Mouse (Mus musculus) kidney, adult 9 months (tissue): ENCODE results near the gene Fam227b.

Experiments used
- DNase-seq: peaks from one replicate; pipeline ENCODE4 v3.0.0; 2022

Fam227b gene

GRCm38 (mm10) chr2:126060595-126060994 lies 91.2 kb downstream of the Fam227b start:
- no peak for DNase-seq

GRCm38 (mm10) chr2:126053657-126054056 lies 98.1 kb downstream of the Fam227b start:
- no peak for DNase-seq

- no peak for DNase-seq
Measured at GRCm38 (mm10) chr2:126052749-126053557, 98.9 kb downstream of the Fam227b start.

GRCm38 (mm10) chr2:126045621-126046020 lies 106.2 kb downstream of the Fam227b start:
- DNase-seq = peak; percentile 60

GRCm38 (mm10) chr2:126042674-126043073 lies 109.1 kb downstream of the Fam227b start:
- no peak for DNase-seq

- DNase-seq = no peak
Measured at GRCm38 (mm10) chr2:126041237-126041636, 110.6 kb downstream of the Fam227b start.

- DNase-seq = no peak
Measured at GRCm38 (mm10) chr2:126040651-126041050, 111.2 kb downstream of the Fam227b start.

GRCm38 (mm10) chr2:126039414-126039891 lies 112.4 kb downstream of the Fam227b start:
- no peak for DNase-seq

- DNase-seq = no peak
Measured at GRCm38 (mm10) chr2:126038221-126039000, 113.4 kb downstream of the Fam227b start.

GRCm38 (mm10) chr2:126036121-126036520 lies 115.7 kb downstream of the Fam227b start:
- no peak for DNase-seq

- no peak for DNase-seq
Measured at GRCm38 (mm10) chr2:126035013-126035770, 116.6 kb downstream of the Fam227b start.

- peak; percentile 11 for DNase-seq
Measured at GRCm38 (mm10) chr2:126034379-126035005, 117.3 kb downstream of the Fam227b start, which contains the start of gene Fgf7. Gene Fgf7, plus strand, starts transcription at chr2:126034658.

- DNase-seq = peak; percentile 32
Measured at GRCm38 (mm10) chr2:126033114-126033972, 118.5 kb downstream of the Fam227b start.

GRCm38 (mm10) chr2:126031186-126031900 lies 120.5 kb downstream of the Fam227b start:
- DNase-seq = no peak

- no peak for DNase-seq
Measured at GRCm38 (mm10) chr2:126015763-126016473, 135.9 kb downstream of the Fam227b start.

GRCm38 (mm10) chr2:126014989-126015710 lies 136.7 kb downstream of the Fam227b start:
- no peak for DNase-seq

GRCm38 (mm10) chr2:126006742-126007141 lies 145.1 kb downstream of the Fam227b start:
- DNase-seq = no peak

- DNase-seq = peak; percentile 44
Measured at GRCm38 (mm10) chr2:126006088-126006487, 145.7 kb downstream of the Fam227b start.

GRCm38 (mm10) chr2:126002291-126002690 lies 149.5 kb downstream of the Fam227b start:
- peak; percentile 66 for DNase-seq
